Mouse (Mus musculus) c-Kit-positive CD71-positive TER-119-positive erythroid progenitor cells, embryonic 14.5 days (primary cell): Measurements from ENCODE around the gene Coq10b.
"Not testable (repeated sequence)": the region's sequence is repeated elsewhere in the genome, so short reads cannot be mapped to it uniquely, and the experiment has no call there.

Source experiments
- DNase-seq: peaks from one replicate; pipeline ENCODE4 v3.0.0-alpha.2; 2013; ENCODE audit warnings: low spot score

Coq10b gene

DNA sequence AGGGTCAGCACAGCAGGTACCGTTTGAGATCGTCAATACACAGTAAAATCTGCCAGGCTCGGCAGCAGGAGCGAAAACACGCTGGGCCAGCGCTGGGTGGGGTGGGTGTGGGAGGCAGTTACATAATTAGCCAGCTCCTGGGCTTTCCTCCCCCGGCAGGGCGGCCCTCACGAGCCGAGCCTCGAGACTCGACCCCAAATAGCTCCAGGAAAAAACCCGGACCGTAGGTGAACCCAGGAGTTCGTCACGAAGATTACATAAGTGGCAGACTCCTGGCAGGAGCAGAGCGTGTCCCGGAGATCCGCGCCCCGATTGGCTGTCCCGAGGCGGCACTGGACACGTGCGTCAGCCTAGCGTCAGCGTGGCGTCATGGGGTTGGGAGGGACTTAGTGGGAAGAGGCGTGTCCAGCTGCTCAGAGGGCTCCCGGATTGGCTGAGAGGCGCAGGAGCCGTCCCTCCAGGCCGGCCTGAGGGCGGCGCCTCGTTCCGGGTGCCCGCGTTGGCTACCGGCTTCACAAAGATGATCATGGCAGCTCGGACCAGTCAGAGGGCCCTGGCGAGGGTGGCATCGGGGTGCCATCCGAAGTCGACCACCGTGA lies at the start of gene Coq10b:
TSS of gene Coq10b (plus strand) at position 416 of the 599 bp plus-strand sequence.
- peak; percentile 97 for DNase-seq

DNA sequence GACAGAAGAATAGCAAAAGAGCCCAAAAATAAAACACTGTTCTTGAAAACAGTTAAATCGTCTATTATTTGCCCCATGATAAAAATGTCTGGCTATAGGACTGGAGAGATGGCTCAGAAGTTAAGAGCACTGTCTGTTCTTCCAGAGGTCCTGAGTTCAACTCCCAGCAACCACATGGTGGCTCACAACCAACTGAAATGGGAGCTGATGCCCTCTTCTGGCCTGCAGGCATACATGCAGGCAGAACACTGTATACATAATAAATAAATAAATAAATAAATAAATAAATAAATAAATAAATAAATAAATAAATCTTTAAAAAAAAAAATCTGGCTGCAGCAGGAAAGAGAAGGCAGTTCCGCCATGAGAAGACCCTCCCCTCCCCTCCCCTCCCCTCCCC lies 44.3 kb upstream of the Coq10b start:
- DNase-seq: not testable (repeated sequence)

DNA sequence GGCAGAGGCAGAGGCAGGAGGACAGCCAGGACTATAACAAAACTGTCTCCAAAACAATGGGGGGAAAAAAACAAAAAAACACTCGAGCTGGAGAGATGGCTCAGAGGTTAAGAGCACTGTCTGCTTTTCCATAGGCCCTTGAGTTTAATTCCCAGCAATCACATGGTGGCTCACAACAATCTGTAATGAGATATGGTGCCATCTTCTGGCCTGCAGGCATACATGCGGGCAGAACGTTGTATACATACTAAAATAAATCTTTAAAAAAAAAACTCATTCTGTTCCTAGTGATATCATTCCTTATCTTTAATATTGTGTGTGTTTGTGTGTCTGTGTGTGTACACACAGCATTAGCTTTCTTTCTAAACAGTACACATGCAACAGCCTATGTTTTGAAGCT lies 40.1 kb upstream of the Coq10b start:
- DNase-seq: no peak

DNA sequence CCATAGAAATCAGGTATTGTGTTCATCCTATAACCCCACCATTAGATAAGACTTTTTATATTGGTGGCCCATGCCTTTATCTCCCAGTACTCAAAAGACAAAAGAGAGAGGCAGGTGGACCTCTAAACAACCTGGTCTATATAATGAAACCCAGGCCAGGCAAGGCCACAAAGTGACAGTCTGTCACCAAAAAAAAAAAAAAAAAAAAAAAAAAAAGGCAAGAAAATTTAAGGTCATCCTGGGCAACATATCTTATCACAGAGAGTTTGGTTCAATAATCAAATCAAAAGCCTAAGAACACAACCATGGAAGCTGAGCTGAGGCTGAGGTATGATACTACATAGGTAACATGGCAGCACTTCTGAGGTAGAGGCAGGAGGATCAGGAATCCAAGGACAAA lies 30.7 kb upstream of the Coq10b start:
- no peak for DNase-seq

DNA sequence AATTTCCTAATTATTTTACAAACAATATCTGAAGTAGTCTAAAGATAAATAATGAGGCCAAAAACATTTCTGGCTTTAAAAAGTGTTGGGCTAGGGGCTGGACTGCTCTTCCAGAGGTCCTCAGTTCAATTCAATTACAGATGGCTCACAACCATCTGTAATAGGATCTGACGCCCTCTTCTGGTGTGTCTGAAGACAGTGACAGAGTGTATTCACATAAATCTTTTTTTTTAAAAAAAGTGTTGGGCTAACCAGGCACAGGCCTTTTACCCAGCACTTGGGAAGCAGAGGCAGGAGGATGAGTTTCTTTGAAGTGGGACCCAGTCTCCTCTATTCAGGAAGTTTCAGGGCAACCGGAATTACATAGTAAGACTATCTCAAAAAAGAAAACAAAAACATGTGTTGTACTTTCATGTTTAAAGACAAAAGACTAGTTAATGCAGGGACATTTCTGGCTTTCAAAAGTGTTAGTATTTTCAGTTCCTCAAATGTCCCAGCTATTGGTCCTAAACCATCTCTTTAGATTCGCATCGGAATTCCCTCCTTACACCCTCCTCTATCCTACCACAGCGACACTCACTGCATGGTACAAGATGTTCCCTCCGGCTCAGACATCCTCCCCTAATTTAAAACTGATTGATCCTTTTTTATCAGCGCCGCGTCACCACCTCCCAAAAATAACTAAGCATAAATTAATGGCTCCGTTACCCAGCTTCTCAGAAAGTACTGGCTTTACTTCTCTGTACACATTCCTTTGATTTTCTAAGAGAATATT lies 26.7 kb upstream of the Coq10b start:
- peak; percentile 39 for DNase-seq

DNA sequence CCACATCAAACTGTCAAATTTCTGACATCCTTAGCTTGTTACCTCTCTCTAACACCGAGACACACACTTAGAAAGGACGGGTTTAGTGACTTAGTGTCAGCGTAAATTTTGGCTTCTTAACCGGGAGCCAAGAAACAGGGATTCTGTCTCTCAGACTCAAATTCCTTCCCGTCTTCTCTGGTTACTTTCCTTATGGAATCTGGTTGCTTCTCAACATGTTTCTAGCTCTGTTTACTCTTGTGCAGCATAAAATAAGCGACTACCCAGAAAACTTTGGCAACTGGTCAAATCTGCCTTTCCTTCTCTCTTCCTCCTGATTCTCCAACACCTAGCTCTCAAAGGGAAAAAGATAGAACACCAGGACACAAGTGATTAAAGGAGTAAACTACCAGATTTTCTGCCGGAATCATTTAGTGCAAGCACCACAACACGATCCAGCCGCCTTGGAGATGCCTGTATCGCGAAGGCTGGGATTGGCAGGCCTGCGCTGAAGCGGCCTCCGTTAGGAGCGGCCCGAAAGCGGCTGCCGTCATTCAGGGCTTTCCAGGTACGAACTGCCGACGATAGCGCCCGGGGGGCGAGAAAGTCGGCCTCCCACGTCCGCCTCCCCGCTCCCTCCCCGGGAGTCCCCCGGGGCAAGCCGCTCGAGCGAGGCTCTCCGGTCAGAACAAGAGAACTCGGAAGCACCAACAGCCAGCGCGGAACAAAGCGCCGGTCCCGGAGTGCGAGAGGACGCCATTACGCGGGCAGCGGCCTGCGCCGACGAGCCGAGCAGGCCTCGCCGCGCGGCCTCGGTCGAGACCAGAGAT lies 25.9 kb upstream of the Coq10b start:
- DNase-seq: peak; percentile 51

DNA sequence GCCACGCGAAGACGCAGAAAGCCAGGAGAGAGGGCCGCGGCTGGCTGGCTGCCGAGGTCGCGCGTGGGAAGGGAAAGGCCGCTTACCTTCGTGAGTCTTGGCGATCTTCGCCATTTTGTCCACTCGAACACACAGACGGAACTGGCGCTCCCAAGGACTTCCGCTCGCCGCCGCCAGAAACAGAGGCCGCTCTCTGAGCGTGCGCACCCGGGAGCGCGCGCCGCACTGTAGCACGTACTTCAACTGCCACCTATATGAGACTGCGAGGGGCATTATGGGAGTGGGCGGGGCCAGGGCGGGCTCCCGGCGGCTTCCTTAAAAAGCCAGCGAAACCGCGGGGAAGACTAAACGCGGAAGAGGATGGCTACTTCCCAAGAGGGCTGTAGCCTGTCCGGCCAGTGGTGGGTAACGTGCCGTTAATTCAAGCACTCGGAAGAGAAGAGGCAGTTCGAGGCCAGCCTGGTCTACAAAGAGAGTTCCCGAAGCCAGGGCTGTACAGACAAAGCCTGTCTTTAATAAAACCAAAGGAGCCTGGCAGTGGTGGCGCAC lies 25.2 kb upstream of the Coq10b start, which contains the start of gene Sf3b1:
TSS of gene Sf3b1 (minus strand) at position 229 of the 549 bp plus-strand sequence.
- DNase-seq: peak; percentile 96

DNA sequence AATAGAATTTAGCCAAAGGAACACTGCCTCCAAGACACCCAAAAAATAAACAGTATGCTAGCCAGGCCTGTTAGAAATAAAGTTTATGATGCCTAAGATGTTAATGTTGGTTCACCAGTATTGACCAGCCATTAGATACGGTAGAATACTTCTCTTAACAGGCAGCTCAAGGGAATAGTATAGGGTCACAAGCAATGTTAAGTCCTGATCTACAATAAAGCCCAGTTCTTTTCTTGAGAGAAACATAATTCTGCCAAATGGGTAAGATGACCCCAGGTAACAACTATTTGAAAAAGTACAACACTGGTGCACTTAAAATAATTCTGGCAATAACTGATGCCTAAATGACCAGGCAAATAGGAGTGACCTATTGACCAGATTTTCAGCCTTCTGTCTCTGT lies 24.6 kb upstream of the Coq10b start:
- DNase-seq: no peak

DNA sequence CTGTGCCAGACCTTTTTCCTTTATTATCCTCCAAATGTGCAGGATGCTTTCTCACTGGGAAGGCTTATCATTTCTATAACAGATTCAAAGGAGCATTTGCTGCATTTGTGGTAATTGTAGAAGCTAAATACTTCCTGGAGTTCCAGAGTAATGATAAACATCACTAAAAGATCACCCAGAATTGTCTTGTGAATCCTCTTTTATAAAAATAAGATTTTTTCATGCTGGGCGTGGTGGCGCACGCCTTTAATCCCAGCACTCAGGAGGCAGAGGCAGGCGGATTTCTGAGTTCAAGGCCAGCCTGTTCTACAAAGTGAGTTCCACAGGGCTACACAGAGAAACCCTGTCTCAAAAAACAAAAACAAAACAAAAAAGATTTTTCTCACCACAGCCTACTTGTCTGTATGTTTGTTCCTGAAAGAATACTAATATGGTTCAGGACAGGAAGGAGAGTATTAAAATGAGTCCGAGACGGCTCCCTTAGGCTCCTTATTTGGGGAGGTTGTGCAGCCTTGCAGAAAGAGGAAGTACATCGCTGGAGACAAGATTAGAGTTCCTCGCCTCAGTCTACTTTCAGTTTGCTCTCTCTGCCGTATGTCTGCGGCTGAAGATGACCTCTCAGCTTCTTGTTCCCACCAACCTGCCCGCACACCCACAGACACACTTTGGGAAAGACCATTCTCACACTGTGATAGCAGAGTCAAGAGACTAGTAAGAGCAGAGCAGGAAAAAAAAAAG lies 23.9 kb upstream of the Coq10b start:
- DNase-seq: no peak

DNA sequence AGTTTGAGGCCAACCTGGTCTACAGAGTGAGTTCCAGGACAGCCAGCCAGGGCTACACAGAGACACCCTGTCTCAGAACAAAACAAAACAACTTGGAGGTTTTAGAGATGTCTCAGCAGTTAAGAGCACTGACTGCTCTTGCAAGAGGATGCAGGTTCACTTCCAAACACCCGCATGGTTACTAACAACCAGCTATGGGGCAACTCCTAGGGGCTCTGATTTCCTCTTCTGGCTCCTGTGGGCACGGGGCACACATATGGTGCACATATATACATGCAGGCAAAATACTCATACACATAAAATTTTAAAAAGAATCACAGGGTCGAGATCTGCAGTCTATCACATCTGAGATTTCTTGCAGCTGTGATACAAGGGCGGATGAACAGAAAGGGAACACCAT lies 23.1 kb upstream of the Coq10b start:
- DNase-seq: no peak

DNA sequence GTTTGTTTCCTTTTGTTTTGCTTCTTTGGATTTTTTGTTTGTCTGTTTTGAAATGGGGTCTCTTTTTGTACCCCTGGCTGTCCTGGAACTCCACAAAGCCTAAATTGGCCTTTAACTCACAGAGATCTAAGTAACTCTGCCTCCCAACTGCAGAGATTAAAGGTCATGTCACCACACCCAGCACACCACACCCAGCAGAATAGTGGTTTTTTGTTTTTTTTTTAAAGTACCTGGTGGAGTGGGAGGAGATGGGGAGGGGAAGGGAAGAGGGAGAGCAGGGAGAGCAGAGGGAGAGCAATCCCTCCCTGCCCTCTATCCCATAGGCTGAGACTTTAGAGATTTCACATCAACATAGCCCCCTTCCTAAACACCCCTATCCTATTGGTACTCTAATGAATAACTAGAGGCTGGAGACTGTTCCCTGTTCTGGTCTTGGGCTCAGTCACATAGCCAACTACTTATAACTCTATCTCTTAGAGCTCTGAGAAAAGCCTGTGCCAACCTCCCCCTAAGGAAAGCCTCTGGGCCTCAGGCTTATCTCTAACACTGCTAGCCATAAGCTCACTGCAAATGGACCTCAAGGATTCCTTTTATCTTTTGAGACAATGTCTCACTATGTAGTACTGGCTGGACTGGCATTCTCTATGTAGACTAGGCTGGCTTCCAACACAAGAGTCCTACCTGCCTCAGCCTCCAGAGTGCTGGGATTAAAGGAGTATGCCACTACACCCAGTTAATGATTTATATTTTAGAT lies 21.4 kb upstream of the Coq10b start:
- DNase-seq: no peak

DNA sequence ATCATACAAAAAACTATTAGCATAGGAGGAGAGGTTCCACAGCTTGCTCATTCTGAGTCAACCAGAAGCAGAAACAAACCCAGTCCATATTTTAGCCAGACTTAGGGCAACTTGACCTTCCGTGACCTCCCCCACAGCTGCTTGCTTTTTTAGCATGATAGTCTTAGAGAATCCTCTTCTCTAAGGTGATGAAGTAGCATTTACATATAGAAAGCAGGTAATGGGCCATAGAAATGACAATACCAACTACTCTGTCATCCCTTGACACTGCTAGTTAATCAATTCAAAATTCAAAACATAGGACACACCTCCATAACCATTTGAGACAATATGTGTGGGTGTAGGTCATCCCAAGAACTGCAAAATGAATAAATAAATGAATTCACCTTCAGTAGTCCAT lies 12.6 kb upstream of the Coq10b start:
- DNase-seq: no peak

DNA sequence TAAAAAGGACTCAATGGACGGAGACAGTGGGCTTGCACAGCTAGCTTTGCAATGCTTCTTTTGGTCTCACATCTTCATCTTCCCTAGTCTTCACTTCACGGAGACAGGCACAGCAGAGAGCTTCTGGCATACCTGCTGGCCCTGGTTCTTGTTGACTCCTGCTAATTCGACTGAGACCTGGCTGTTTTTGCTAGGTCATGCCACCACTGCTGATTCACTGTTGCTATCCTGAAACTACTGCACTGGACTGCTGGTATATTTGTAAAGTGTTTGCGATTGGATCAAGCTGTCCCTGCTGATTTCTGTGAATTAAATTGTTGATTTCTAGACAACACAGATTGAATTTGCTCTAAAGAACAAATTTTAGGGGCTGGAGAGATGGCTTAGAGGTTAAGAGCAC lies 10.9 kb upstream of the Coq10b start:
- DNase-seq: no peak

DNA sequence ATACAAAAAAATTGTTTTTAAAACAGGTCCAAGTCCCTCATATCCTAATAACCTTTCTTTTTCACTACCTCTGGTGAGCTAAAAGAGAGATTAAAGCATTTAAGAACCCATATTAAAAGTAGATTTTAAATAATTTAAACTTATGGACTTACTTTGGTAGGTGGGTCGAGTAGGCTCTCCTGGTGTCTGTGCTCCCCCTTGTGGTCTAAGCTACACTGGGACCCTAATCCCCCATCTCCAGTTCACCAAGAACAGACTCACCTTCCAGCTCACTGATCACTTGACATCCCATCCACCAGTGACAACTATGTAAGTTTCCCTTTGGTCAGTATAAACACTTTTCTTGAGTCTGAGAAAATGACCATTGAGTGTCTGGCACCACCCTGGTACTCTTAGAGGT lies 10.3 kb upstream of the Coq10b start:
- no peak for DNase-seq

DNA sequence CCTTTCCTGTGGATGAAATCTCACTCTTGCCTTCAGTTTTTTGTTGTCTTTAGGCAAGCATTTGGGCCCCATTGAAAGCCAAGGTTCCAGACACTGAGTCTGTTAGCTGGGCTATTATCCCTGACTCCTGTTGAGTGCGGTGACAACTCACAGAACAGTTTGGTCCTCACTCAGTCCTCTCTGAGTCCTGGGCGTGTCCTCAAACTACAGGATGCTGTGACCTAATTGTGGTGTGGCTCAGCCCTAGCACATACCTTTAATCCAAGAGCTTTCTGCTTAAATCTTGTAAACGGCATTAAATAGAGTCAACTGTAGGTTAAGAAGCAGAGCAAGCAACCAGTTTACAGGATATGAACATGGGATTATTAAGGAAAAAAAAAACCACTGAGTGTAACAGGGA lies 9.4 kb upstream of the Coq10b start:
- no peak for DNase-seq

DNA sequence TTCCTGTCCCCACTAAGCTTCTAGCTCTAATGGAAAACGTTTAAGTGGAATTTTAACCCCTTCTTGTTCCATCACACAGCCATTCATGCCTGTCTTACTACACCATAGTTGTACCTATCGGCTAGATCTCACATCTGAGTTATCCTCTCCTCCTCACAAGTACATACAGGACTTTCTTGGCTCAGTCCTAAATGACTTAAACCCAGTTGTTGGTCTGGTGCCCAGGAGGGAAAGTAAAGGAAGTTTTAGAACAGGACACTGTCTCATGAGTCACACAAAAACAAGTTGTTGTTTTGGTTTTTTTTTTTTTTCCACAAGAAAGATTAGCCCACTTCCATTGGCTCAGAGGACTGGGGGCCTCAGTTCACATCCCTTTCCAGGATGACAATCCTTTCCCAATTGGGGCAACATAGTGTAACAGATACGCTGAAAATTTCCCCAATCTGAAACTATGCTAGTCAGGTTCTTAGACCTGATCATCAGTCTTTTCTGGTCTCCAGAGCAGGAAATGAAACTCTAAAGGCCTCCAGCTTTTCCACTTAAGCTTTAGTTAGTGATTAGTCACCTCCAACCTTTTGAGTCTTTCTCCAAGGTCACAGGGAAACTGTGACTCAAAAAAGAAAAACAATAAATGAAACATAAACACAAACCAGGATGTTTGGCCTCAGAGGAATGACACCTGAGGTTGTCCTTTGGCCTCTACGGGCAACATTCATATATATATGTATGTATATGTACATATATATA lies 3.6 kb upstream of the Coq10b start:
- no peak for DNase-seq

DNA sequence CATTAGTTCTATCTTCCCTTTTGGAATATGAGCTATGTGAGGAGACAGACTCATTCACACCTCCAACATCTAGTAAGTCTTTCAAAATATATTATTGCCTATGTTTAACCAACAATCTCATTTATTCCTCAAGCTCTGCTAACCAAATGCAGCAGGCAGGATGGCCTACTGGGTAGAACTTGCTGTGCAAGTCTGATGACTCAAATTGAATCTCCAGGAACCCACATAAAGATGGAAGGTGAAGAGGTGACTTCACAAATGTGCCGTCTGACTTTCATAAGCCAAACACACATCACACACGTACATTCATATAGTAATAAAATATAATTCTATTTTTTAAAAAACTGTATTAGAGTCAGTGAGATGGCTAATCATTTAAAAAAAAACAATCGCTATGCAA lies 899 bp upstream of the Coq10b start:
- DNase-seq: no peak

DNA sequence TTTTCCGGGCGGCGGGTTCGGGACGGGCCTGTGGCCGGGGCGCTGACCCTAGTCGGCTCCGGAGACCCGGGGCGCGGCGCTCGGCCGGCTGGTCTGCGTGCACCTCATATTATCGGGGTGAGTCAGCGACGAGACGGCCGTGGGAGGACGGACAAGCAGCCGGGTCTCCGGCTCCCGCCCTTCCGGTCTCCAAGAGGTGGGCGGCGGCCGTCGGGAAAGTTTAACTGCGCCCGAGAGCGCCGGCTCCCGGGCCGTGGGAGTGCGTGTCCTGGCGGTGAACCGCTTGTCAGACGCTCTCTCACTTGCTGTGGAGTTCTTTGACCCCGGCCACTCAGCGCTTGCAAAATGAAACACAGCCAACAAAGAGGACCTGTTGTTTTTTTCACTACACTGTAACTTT lies 435 bp downstream of the Coq10b start:
- DNase-seq: peak; percentile 78

DNA sequence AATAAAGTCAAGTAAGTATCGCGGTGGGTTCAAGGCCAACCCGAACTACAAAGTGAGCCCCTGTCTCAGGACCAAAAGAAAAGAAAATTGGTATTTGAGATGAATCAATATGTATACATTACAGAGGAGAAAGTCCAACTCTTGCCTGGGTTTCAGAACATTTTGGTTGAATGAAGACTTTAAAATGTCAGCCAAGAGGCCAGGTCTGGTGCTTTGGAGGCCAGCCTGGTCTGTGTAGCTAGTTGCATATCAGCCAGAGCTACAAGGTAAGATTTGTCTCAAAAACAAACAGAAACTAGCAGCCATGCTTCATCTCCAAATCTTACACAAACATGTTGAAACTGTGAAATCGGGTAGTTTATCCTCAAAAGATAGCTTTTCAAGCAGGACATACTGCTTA lies 1.0 kb downstream of the Coq10b start:
- DNase-seq: no peak

DNA sequence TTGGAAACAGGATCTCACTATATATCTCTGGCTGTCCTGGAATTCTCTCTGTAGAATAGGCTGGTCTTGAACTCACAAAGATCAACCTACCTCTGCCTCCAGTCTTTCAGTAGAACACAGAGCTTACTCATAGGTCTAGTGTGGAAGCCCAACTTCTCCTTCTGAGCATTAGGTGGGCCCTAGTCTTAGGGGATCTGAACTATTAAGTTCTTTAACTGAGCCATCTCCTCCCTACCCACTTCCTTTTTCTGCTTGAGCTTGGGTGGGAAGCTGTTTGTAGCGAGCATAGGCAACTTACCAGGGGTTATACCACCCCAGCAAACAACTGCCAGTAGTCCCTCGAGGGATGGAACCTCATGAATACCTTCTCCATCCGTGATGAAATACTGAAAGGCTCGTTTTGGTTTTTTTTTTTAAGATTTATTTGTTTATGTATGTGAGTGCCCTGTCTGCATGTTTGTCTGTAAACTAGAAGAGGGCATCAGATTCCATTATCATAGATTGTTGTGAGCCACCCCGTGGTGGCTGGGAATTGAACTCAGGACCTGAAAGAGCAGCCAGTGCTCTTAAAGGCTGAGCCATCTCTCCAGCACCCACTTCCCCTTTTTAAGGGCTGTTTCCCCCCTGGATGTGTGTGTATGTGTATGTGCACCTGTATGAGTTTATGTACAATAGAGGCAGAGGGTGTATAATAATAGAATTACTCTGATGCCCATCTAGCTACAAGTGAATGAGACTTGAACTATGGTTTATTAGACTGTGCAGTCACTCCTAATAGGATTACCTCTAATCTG lies 2.9 kb downstream of the Coq10b start:
- no peak for DNase-seq
